Mouse (Mus musculus): ENCODE data around the gene Vmn2r72. TPM values are rescaled to one million over a fixed set of nuclear protein-coding genes. Genes with fewer than 3 reads are reported as not detected.

Gene Vmn2r72
- total RNA-seq (2021): not detected in 2 replicates
- long read RNA-seq, experiment 1: 0 reads
- long read RNA-seq, experiment 2: 0 reads

GRCm38 (mm10) chr7:85754997-85755396, at the start of gene Vmn2r72:
Gene Vmn2r72 (minus strand): TSS chr7:85755097.
- no peak for DNase-seq

Other genes with a start within 250 kb of the Vmn2r72 start
- not detected in 2 replicates for gene Vmn2r71, start 192.0 kb downstream of the Vmn2r72 start, total RNA-seq (2021)
- not detected in 2 replicates for gene Vmn2r70, start 185.9 kb downstream of the Vmn2r72 start, total RNA-seq (2021)
- not detected in 2 replicates for gene Vmn2r73, start 121.2 kb upstream of the Vmn2r72 start, total RNA-seq (2021)
- gene Vmn2r74, start 206.5 kb upstream of the Vmn2r72 start, total RNA-seq (2021): not detected in 2 replicates